27 mouse cellular contexts compared by ENCODE assay signal in genomic region chr1:55977796-55978195, GRCm38 (mm10).
"Had no signal": no experiment of that assay in that cellular context is flagged by ENCODE, and none has a peak within 500 bp of the region (broad histone marks: within the 10 kb centered on the region; RNA-seq: fewer than 3 reads in every experiment).

No protein-coding gene starts in this region.

- H3K27ac ChIP-seq: embryonic facial prominence, embryonic 10.5 days; embryonic facial prominence, embryonic 12.5 days; embryonic facial prominence, embryonic 13.5 days; embryonic facial prominence, embryonic 15.5 days; forebrain, embryonic 13.5 days; forebrain, embryonic 15.5 days; gastrocnemius, adult 2 months; heart, adult 2 months; heart, embryonic 10.5 days had no signal

- H3K9me3 ChIP-seq: embryonic facial prominence, embryonic 10.5 days; embryonic facial prominence, embryonic 12.5 days; embryonic facial prominence, embryonic 13.5 days; embryonic facial prominence, embryonic 15.5 days; forebrain, embryonic 13.5 days; forebrain, embryonic 15.5 days; heart, embryonic 10.5 days had no signal

- H3K27me3 ChIP-seq: embryonic facial prominence, embryonic 12.5 days; embryonic facial prominence, embryonic 13.5 days; embryonic facial prominence, embryonic 15.5 days; forebrain, embryonic 13.5 days; forebrain, embryonic 15.5 days had no signal

- H3K9ac ChIP-seq: embryonic facial prominence, embryonic 12.5 days; embryonic facial prominence, embryonic 13.5 days; embryonic facial prominence, embryonic 15.5 days; forebrain, embryonic 13.5 days; forebrain, embryonic 15.5 days had no signal

- H3K4me3 ChIP-seq: embryonic facial prominence, embryonic 10.5 days; embryonic facial prominence, embryonic 12.5 days; embryonic facial prominence, embryonic 13.5 days; embryonic facial prominence, embryonic 15.5 days; erythroblast, embryonic 14.5 days; forebrain, embryonic 13.5 days; forebrain, embryonic 15.5 days; gastrocnemius, adult 2 months; heart, adult 2 months; heart, embryonic 10.5 days had no signal

- ATAC-seq: forebrain, embryonic 13.5 days; forebrain, embryonic 14.5 days; forebrain, embryonic 15.5 days had no signal

- H3K4me2 ChIP-seq: embryonic facial prominence, embryonic 12.5 days; embryonic facial prominence, embryonic 13.5 days; embryonic facial prominence, embryonic 15.5 days; forebrain, embryonic 13.5 days; forebrain, embryonic 15.5 days; heart, embryonic 11.5 days had no signal

- H3K36me3 ChIP-seq: embryonic facial prominence, embryonic 10.5 days; embryonic facial prominence, embryonic 12.5 days; embryonic facial prominence, embryonic 13.5 days; embryonic facial prominence, embryonic 15.5 days; forebrain, embryonic 15.5 days; heart, embryonic 10.5 days had no signal

- H3K4me1 ChIP-seq: embryonic facial prominence, embryonic 10.5 days; embryonic facial prominence, embryonic 12.5 days; embryonic facial prominence, embryonic 13.5 days; embryonic facial prominence, embryonic 15.5 days; forebrain, embryonic 15.5 days; heart, embryonic 10.5 days had no signal

- DNase-seq: cerebellum, adult 2 months; cerebellum, adult 8-10 months; cerebellum, adult 9-10 months; cerebellum, adult 9-11 months; cerebellum, postnatal 10 days; cerebellum, postnatal 14 days; cerebellum, postnatal 25 days; cerebellum, postnatal 36 days; embryo, embryonic 11 days; gastrocnemius, adult 2 months; gastrocnemius, postnatal 10 days; gastrocnemius, postnatal 14 days; gastrocnemius, postnatal 25 days; gastrocnemius, postnatal 36 days; heart, adult 11 months; heart, adult 18-20 months; heart, adult 2 months had no signal
